Mouse (Mus musculus): ENCODE data around the gene 4930564D02Rik. TPM values are rescaled to one million over a fixed set of nuclear protein-coding genes. Genes with fewer than 3 reads are reported as not detected.
A peak's percentile ranks its signal among the peaks of the same experiment; 100 is the strongest.

Gene 4930564D02Rik
- total RNA-seq, 2 experiments from 2014 or later: not detected

GRCm38 (mm10) chr3:105100270-105100589 is 33.6 kb downstream of the 4930564D02Rik start:
- DNase-seq (ENCODE audit: low spot score in 2 of 2): no peak

- DNase-seq (ENCODE audit: low spot score in 2 of 2): no peak
Measured at GRCm38 (mm10) chr3:105105827-105106226, 39.2 kb downstream of the 4930564D02Rik start.

DNA sequence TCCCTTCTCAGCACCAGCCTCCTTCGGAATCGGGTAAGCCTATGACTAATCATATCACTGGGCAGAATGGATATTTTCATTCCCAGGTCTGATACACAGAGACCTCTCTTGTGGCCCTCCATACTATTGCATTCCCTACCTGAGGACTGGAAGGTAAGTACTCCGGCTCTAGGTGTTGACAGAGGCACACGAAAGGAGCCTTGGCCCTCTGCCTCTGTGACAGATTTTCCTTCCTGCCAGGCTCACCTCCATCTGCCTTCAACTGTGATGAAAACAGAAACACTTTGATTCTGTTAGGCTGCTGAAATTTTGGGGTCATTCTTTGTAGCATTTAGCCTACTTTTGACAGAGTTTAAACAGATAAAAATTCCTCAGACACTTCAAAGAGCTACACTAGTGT is 47.2 kb downstream of the 4930564D02Rik start:
- DNase-seq (ENCODE audit: low spot score in 2 of 2): no peak

GRCm38 (mm10) chr3:105114269-105114668 is 47.6 kb downstream of the 4930564D02Rik start:
- peak; percentile 77 to 86 for DNase-seq (ENCODE audit: low spot score in 2 of 2)

- peak in 1 of 2 experiments; percentile 24 for DNase-seq (ENCODE audit: low spot score in 2 of 2)
Measured at GRCm38 (mm10) chr3:105116596-105116995, 50.0 kb downstream of the 4930564D02Rik start.

DNA sequence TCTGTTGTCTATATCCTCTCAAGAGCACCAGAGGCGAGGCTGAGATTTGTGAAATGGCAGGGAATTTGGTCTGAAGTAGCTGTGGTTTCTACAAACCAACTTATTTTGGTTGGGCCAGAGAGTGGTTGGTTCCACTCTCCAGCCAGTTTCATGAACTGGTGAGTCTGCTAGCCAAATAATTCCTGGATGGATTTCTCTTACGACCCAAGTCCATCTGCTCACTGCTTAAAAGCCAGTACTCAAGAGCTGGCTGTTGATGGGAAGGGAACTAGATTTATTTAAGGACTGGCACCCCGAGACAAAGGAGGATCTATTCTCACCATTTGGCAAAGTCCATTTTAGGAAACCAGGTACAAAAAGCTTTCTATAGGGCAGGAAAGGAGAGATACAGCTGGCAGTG is 57.1 kb downstream of the 4930564D02Rik start:
- DNase-seq (ENCODE audit: low spot score in 2 of 2): no peak

DNA sequence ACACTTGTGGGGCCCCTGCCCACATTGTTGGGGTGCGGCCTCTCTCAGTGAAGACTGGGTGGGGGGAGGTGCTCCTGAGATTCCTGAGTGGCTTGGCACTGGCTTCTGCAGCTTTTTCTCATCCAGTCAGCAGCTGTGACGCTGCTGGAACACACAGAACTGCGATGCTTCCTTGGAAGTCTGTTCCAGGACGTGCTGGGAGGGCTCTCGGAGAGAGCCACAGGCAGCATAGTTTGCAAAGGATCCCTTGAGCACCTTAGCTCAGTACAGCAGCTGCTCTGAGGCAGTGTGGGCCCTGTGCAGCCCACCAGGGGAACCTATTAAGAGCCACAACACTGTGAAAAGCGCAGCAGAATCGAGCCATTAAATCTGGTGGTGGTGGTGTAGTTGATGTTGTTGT is 61.2 kb downstream of the 4930564D02Rik start:
- no peak for DNase-seq (ENCODE audit: low spot score in 2 of 2)

Other genes with a start within 250 kb of the 4930564D02Rik start
- 1 to 10 TPM; 7.9 to 9.4 TPM for gene Mov10, start 248.3 kb upstream of the 4930564D02Rik start, total RNA-seq (2021)
- 10 to 100 TPM; 45.1 to 46.2 TPM for gene St7l, start 202.8 kb upstream of the 4930564D02Rik start, total RNA-seq (2021)
- gene Capza1, start 202.3 kb upstream of the 4930564D02Rik start, total RNA-seq (2021): 10 to 100 TPM; 45.5 to 49.8 TPM
- under 1 TPM; 0.85 to 0.91 TPM for gene Wnt2b, start 104.9 kb upstream of the 4930564D02Rik start, total RNA-seq (2021)
- gene Cttnbp2nl, start 13.7 kb upstream of the 4930564D02Rik start, total RNA-seq (2021): 10 to 100 TPM; 30.0 to 34.0 TPM

Measured in layer of hippocampus, postnatal 14 days (tissue).